Mouse (Mus musculus): ENCODE measurements around the gene Fam107a.
"Not testable (repeated sequence)": the region's sequence is repeated elsewhere in the genome, so short reads cannot be mapped to it uniquely, and the experiment has no call there.

The Fam107a gene

GRCm38 (mm10) chr14:8316366-8317193 is 1.2 kb downstream of the Fam107a start:
- no peak for DNase-seq (ENCODE audit: low spot score in 2 of 2)

- DNase-seq (ENCODE audit: low spot score in 2 of 2) = no peak
These were observed 2.7 kb downstream of the Fam107a start for GRCm38 (mm10) chr14:8315169-8315568.

GRCm38 (mm10) chr14:8314536-8314935 is 3.3 kb downstream of the Fam107a start:
- no peak for DNase-seq (ENCODE audit: low spot score in 2 of 2)

GRCm38 (mm10) chr14:8313877-8314276 is 3.9 kb downstream of the Fam107a start:
- no peak for DNase-seq (ENCODE audit: low spot score in 2 of 2)

- no peak for DNase-seq (ENCODE audit: low spot score in 2 of 2)
These were observed 8.1 kb downstream of the Fam107a start for GRCm38 (mm10) chr14:8309621-8310141.

- DNase-seq (ENCODE audit: low spot score in 2 of 2) = no peak
These were observed 9.2 kb downstream of the Fam107a start for GRCm38 (mm10) chr14:8308650-8309049.

GRCm38 (mm10) chr14:8306884-8307283 is 10.9 kb downstream of the Fam107a start:
- DNase-seq (ENCODE audit: low spot score in 2 of 2) = no peak

GRCm38 (mm10) chr14:8305014-8305413 is 12.8 kb downstream of the Fam107a start:
- DNase-seq (ENCODE audit: low spot score in 2 of 2) = no peak

- DNase-seq (ENCODE audit: low spot score in 2 of 2) = no peak
These were observed 13.7 kb downstream of the Fam107a start for GRCm38 (mm10) chr14:8304082-8304481.

GRCm38 (mm10) chr14:8302687-8303086 is 15.1 kb downstream of the Fam107a start:
- DNase-seq (ENCODE audit: low spot score in 2 of 2) = no peak

GRCm38 (mm10) chr14:8300281-8300680 is 17.5 kb downstream of the Fam107a start:
- no peak for DNase-seq (ENCODE audit: low spot score in 2 of 2)

GRCm38 (mm10) chr14:8297889-8298293 is 19.9 kb downstream of the Fam107a start:
- peak; percentile 13 to 18 for DNase-seq (ENCODE audit: low spot score in 2 of 2)

- DNase-seq (ENCODE audit: low spot score in 2 of 2) = no peak
These were observed 23.6 kb downstream of the Fam107a start for GRCm38 (mm10) chr14:8294257-8294656.

- peak in 1 of 2 experiments; percentile 18 for DNase-seq (ENCODE audit: low spot score in 2 of 2)
These were observed 31.2 kb downstream of the Fam107a start for GRCm38 (mm10) chr14:8286595-8286994.

- no peak for DNase-seq (ENCODE audit: low spot score in 2 of 2)
These were observed 34.0 kb downstream of the Fam107a start for GRCm38 (mm10) chr14:8283784-8284183.

GRCm38 (mm10) chr14:8271281-8271680 is 46.5 kb downstream of the Fam107a start:
- DNase-seq (ENCODE audit: low spot score in 2 of 2) = not testable (repeated sequence)

- DNase-seq (ENCODE audit: low spot score in 2 of 2) = no peak
These were observed 53.4 kb downstream of the Fam107a start for GRCm38 (mm10) chr14:8264378-8264777.

- no peak for DNase-seq (ENCODE audit: low spot score in 2 of 2)
These were observed 55.6 kb downstream of the Fam107a start for GRCm38 (mm10) chr14:8262242-8262641.

GRCm38 (mm10) chr14:8260214-8260613 is 57.6 kb downstream of the Fam107a start:
- no peak for DNase-seq (ENCODE audit: low spot score in 2 of 2)

GRCm38 (mm10) chr14:8259166-8259565 is 58.7 kb downstream of the Fam107a start, which contains the start of gene Acox2:
Gene Acox2, minus strand, starts transcription at chr14:8259353.
- no peak for DNase-seq (ENCODE audit: low spot score in 2 of 2)

- no peak for DNase-seq (ENCODE audit: low spot score in 2 of 2)
These were observed 59.1 kb downstream of the Fam107a start for GRCm38 (mm10) chr14:8258752-8259151.

- DNase-seq (ENCODE audit: low spot score in 2 of 2) = no peak
These were observed 59.5 kb downstream of the Fam107a start for GRCm38 (mm10) chr14:8258335-8258627.

GRCm38 (mm10) chr14:8257521-8258334 is 60.1 kb downstream of the Fam107a start:
- DNase-seq (ENCODE audit: low spot score in 2 of 2) = no peak
